Mouse (Mus musculus) brown adipose tissue, adult 24 weeks (tissue): ENCODE results near the gene Kcnk12. TPM values are rescaled to one million over a fixed set of nuclear protein-coding genes. Genes with fewer than 3 reads are reported as not detected.

Source experiments
- H3K27ac ChIP-seq: fragments of 200-500 bp; replicated peaks from 2 replicates; pipeline ENCODE4 v1.5.1; 2012; ENCODE audit warnings: low read depth, mild to moderate bottlenecking, low read length
- H3K4me1 ChIP-seq: fragments of 200-500 bp; 2 replicates; pipeline ENCODE4 v1.6.1; 2012; ENCODE audit warnings: low read length, mixed read lengths; ENCODE audit not compliant: control insufficient read depth, insufficient read depth, insufficient read length
- H3K4me3 ChIP-seq: fragments of 200-500 bp; 2 replicates; pipeline ENCODE4 v1.5.1; 2012; ENCODE audit warnings: low read depth, mild to moderate bottlenecking, low read length, moderate library complexity; ENCODE audit not compliant: insufficient read depth
- polyA plus RNA-seq: library from polyadenylated mRNA; stranded (reverse); fragments of >200 nt; gene quantifications from 2 replicates; pipeline ENCODE4 v1.2.4, GENCODE M21; 2012; ENCODE audit not compliant: missing spikeins, insufficient read depth, insufficient read length

Kcnk12 gene
- polyA plus RNA-seq, 1 experiment, result not detected

GRCm38 (mm10) chr17:87793331-87793730 is 4.5 kb downstream of the Kcnk12 start:
- H3K4me3 ChIP-seq, result no peak overlapping the region
- H3K27ac ChIP-seq, result no peak overlapping the region
- no peaks in the 10 kb centered on the region for H3K4me1 ChIP-seq

GRCm38 (mm10) chr17:87792623-87793315 is 5.0 kb downstream of the Kcnk12 start:
- H3K4me3 ChIP-seq, result no peak overlapping the region
- no peak overlapping the region for H3K27ac ChIP-seq
- no peaks in the 10 kb centered on the region for H3K4me1 ChIP-seq

- Histone ChIP-seq H3K4me1 (no peaks in the 10 kb centered on the region), H3K4me3 (no peak overlapping the region), H3K27ac (no peak overlapping the region)
Observed at GRCm38 (mm10) chr17:87791517-87792098, 6.2 kb downstream of the Kcnk12 start.

GRCm38 (mm10) chr17:87790661-87791060 is 7.1 kb downstream of the Kcnk12 start:
- H3K27ac ChIP-seq, result no peak overlapping the region
- no peak overlapping the region for H3K4me3 ChIP-seq
- H3K4me1 ChIP-seq, result no peaks in the 10 kb centered on the region

- no peak overlapping the region for H3K27ac ChIP-seq
- no peaks in the 10 kb centered on the region for H3K4me1 ChIP-seq
- H3K4me3 ChIP-seq, result no peak overlapping the region
Observed at GRCm38 (mm10) chr17:87788216-87788615, 9.6 kb downstream of the Kcnk12 start.

GRCm38 (mm10) chr17:87787711-87788110 is 10.1 kb downstream of the Kcnk12 start:
- Histone ChIP-seq H3K27ac (no peak overlapping the region), H3K4me1 (no peaks in the 10 kb centered on the region), H3K4me3 (no peak overlapping the region)

- no peak overlapping the region for H3K4me3 ChIP-seq
- no peaks in the 10 kb centered on the region for H3K4me1 ChIP-seq
- no peak overlapping the region for H3K27ac ChIP-seq
Observed at GRCm38 (mm10) chr17:87785721-87786120, 12.1 kb downstream of the Kcnk12 start.

- Histone ChIP-seq H3K4me1 (no peaks in the 10 kb centered on the region), H3K27ac (no peak overlapping the region), H3K4me3 (no peak overlapping the region)
Observed at GRCm38 (mm10) chr17:87784911-87785310, 12.9 kb downstream of the Kcnk12 start.

- no peak overlapping the region for H3K27ac ChIP-seq
- H3K4me3 ChIP-seq, result no peak overlapping the region
- H3K4me1 ChIP-seq, result no peaks in the 10 kb centered on the region
Observed at GRCm38 (mm10) chr17:87784141-87784831, 13.5 kb downstream of the Kcnk12 start.

GRCm38 (mm10) chr17:87781244-87781643 is 16.6 kb downstream of the Kcnk12 start:
- Histone ChIP-seq H3K4me1 (no peaks in the 10 kb centered on the region), H3K27ac (no peak overlapping the region), H3K4me3 (no peak overlapping the region)

GRCm38 (mm10) chr17:87780164-87780563 is 17.6 kb downstream of the Kcnk12 start:
- no peaks in the 10 kb centered on the region for H3K4me1 ChIP-seq
- H3K27ac ChIP-seq, result no peak overlapping the region
- H3K4me3 ChIP-seq, result no peak overlapping the region

GRCm38 (mm10) chr17:87774982-87775381 is 22.8 kb downstream of the Kcnk12 start:
- Histone ChIP-seq H3K27ac (no peak overlapping the region), H3K4me1 (no peaks in the 10 kb centered on the region), H3K4me3 (no peak overlapping the region)

- no peak overlapping the region for H3K27ac ChIP-seq
- H3K4me3 ChIP-seq, result no peak overlapping the region
- H3K4me1 ChIP-seq, result no peaks in the 10 kb centered on the region
Observed at GRCm38 (mm10) chr17:87773175-87773574, 24.6 kb downstream of the Kcnk12 start.

- no peak overlapping the region for H3K4me3 ChIP-seq
- no peak overlapping the region for H3K27ac ChIP-seq
- H3K4me1 ChIP-seq, result no peaks in the 10 kb centered on the region
Observed at GRCm38 (mm10) chr17:87770766-87771165, 27.0 kb downstream of the Kcnk12 start.

- H3K27ac ChIP-seq, result no peak overlapping the region
- no peaks in the 10 kb centered on the region for H3K4me1 ChIP-seq
- no peak overlapping the region for H3K4me3 ChIP-seq
Observed at GRCm38 (mm10) chr17:87766888-87767287, 30.9 kb downstream of the Kcnk12 start.

GRCm38 (mm10) chr17:87765031-87765430 is 32.8 kb downstream of the Kcnk12 start:
- Histone ChIP-seq H3K4me1 (no peaks in the 10 kb centered on the region), H3K4me3 (no peak overlapping the region), H3K27ac (no peak overlapping the region)
